Mouse (Mus musculus) kidney, embryonic 16.5 days (tissue): ENCODE measurements around the gene Glyctk. TPM values are rescaled to one million over a fixed set of nuclear protein-coding genes. Genes with fewer than 3 reads are reported as not detected.

Experiments used
- ATAC-seq: fragments of 200-750 bp; cut with Nextera tagmentation; 2 replicates; pipeline ENCODE4 v1.8.0; 2017; ENCODE audit warnings: moderate TSS enrichment; ENCODE audit not compliant: low FRiP score, low TSS enrichment
- H3K27ac ChIP-seq: fragments of 300-500 bp; sonication (generic); 2 replicates; pipeline ENCODE4 v1.5.1; 2014; ENCODE audit warnings: low read length
- H3K27me3 ChIP-seq: fragments of 300-500 bp; sonication (generic); 2 replicates; pipeline ENCODE4 v1.6.1; 2014; ENCODE audit warnings: low read length, control low read depth, mixed read lengths; ENCODE audit not compliant: insufficient read depth
- H3K36me3 ChIP-seq: fragments of 300-500 bp; sonication (generic); 2 replicates; pipeline ENCODE4 v1.6.1; 2014; ENCODE audit warnings: low read length, control low read depth, mixed read lengths; ENCODE audit not compliant: insufficient read depth
- H3K4me1 ChIP-seq: fragments of 300-500 bp; sonication (generic); 2 replicates; pipeline ENCODE4 v1.6.1; 2014; ENCODE audit warnings: low read length, control low read depth, mixed read lengths; ENCODE audit not compliant: insufficient read depth
- H3K4me2 ChIP-seq: fragments of 300-500 bp; sonication (generic); replicated peaks from 2 replicates; pipeline ENCODE4 v1.6.1; 2014; ENCODE audit warnings: low read depth, low read length
- H3K4me3 ChIP-seq: fragments of 300-500 bp; sonication (generic); 2 replicates; pipeline ENCODE4 v1.5.1; 2014; ENCODE audit warnings: mild to moderate bottlenecking, low read length
- H3K9ac ChIP-seq: fragments of 300-500 bp; sonication (generic); replicated peaks from 2 replicates; pipeline ENCODE4 v1.6.1; 2014; ENCODE audit warnings: low read length
- H3K9me3 ChIP-seq: fragments of 300-500 bp; sonication (generic); 2 replicates; pipeline ENCODE4 v1.6.1; 2016; ENCODE audit warnings: low read length, control low read depth
- WGBS: fragments of 180-500 bp; shearing (Covaris S2); extraction: QIAGEN DNeasy Blood & Tissue Kit; methylation state at CpG from one replicate; pipeline ENCODE4 v1.1.7; 2014; 5-methylcytosine and 5-hydroxymethylcytosine counted together
- polyA plus RNA-seq: library from polyadenylated mRNA; unstranded; fragments of >200 nt; fragmentation: Nextera tagmentation; extraction: Ambion mirVana; gene quantifications from 2 replicates; pipeline ENCODE4 v1.2.1, GENCODE M21; 2015

The Glyctk gene
- polyA plus RNA-seq, 1 experiment from 2014 or later: 17.1 TPM

GRCm38 (mm10) chr9:106179454-106179853 lies 21.5 kb upstream of the Glyctk start:
- 86% methylated on average over 2 of the region's 2 CpGs for WGBS
- Histone ChIP-seq H3K4me3 (no peak overlapping the region), H3K4me1 (peaks cover 21% of the 10 kb centered on the region), H3K27me3 (no peaks in the 10 kb centered on the region), H3K9me3 (no peaks in the 10 kb centered on the region), H3K4me2 (no peak overlapping the region), H3K27ac (no peak overlapping the region), H3K36me3 (peaks cover 58% of the 10 kb centered on the region), H3K9ac (no peak overlapping the region)
- no peak for ATAC-seq

- peaks cover 45% of the 10 kb centered on the region for H3K36me3 ChIP-seq
- no peak for ATAC-seq
- no peak overlapping the region for H3K27ac ChIP-seq
- H3K4me1 ChIP-seq: peaks cover 35% of the 10 kb centered on the region
- H3K4me3 ChIP-seq: no peak overlapping the region
- WGBS: 84% methylated on average over 6 of the region's 6 CpGs
- H3K27me3 ChIP-seq: no peaks in the 10 kb centered on the region
- no peaks in the 10 kb centered on the region for H3K9me3 ChIP-seq
- no peak overlapping the region for H3K4me2 ChIP-seq
- no peak overlapping the region for H3K9ac ChIP-seq
These were observed 19.9 kb upstream of the Glyctk start for GRCm38 (mm10) chr9:106177799-106178198.

- H3K4me1 ChIP-seq: peaks cover 36% of the 10 kb centered on the region
- no peak overlapping the region for H3K4me3 ChIP-seq
- no peaks in the 10 kb centered on the region for H3K27me3 ChIP-seq
- H3K36me3 ChIP-seq: peaks cover 35% of the 10 kb centered on the region
- H3K9me3 ChIP-seq: no peaks in the 10 kb centered on the region
- no peak overlapping the region for H3K27ac ChIP-seq
- no peak for ATAC-seq
- 61% methylated on average over 5 of the region's 5 CpGs for WGBS
- H3K4me2 ChIP-seq: no peak overlapping the region
- no peak overlapping the region for H3K9ac ChIP-seq
These were observed 18.8 kb upstream of the Glyctk start for GRCm38 (mm10) chr9:106176769-106177168.

- 53% methylated on average over 3 of the region's 3 CpGs for WGBS
- Histone ChIP-seq H3K9ac (no peak overlapping the region), H3K27ac (no peak overlapping the region), H3K4me3 (no peak overlapping the region), H3K9me3 (no peaks in the 10 kb centered on the region), H3K36me3 (peaks cover 24% of the 10 kb centered on the region), H3K4me1 (peaks cover 36% of the 10 kb centered on the region), H3K27me3 (no peaks in the 10 kb centered on the region), H3K4me2 (no peak overlapping the region)
- no peak for ATAC-seq
These were observed 17.7 kb upstream of the Glyctk start for GRCm38 (mm10) chr9:106175552-106176200.

- peaks cover 42% of the 10 kb centered on the region for H3K4me1 ChIP-seq
- ATAC-seq: no peak
- H3K27me3 ChIP-seq: no peaks in the 10 kb centered on the region
- peak overlapping the region; percentile 36 for H3K4me3 ChIP-seq
- H3K9ac ChIP-seq: peak overlapping the region; percentile 60; the same call in 1 of the 2 replicates
- H3K36me3 ChIP-seq: peaks cover 15% of the 10 kb centered on the region; the same call in 1 of the 2 replicates
- 52% methylated on average over 2 of the region's 2 CpGs for WGBS
- peak overlapping the region; percentile 85 for H3K4me2 ChIP-seq
- no peak overlapping the region for H3K27ac ChIP-seq
- no peaks in the 10 kb centered on the region for H3K9me3 ChIP-seq
These were observed 15.4 kb upstream of the Glyctk start for GRCm38 (mm10) chr9:106173363-106173762.

GRCm38 (mm10) chr9:106172527-106172926 lies 14.6 kb upstream of the Glyctk start:
- WGBS: 1% methylated on average over 3 of the region's 3 CpGs
- ATAC-seq: no peak
- Histone ChIP-seq H3K4me2 (peak overlapping the region; percentile 85), H3K4me1 (peaks cover 42% of the 10 kb centered on the region), H3K36me3 (0 out of 2 replicates have a peak, but pooled peaks cover 9% of the 10 kb centered on the region), H3K4me3 (peak overlapping the region; percentile 99), H3K27me3 (no peaks in the 10 kb centered on the region), H3K9ac (peak overlapping the region; percentile 56; the same call in 1 of the 2 replicates), H3K27ac (no peak overlapping the region), H3K9me3 (no peaks in the 10 kb centered on the region)

- no peaks in the 10 kb centered on the region for H3K27me3 ChIP-seq
- peak; percentile 65 for ATAC-seq
- H3K4me2 ChIP-seq: peak overlapping the region; percentile 85
- H3K9me3 ChIP-seq: no peaks in the 10 kb centered on the region
- under 1% methylated on average over 30 of the region's 30 CpGs for WGBS
- H3K4me1 ChIP-seq: peaks cover 42% of the 10 kb centered on the region
- H3K9ac ChIP-seq: peak overlapping the region; percentile 94
- H3K4me3 ChIP-seq: peak overlapping the region; percentile 99
- H3K36me3 ChIP-seq: 0 out of 2 replicates have a peak, but pooled peaks cover 3% of the 10 kb centered on the region
- peak overlapping the region; percentile 98 for H3K27ac ChIP-seq
These were observed 13.6 kb upstream of the Glyctk start for GRCm38 (mm10) chr9:106171346-106172158.

GRCm38 (mm10) chr9:106170556-106171345 lies 12.8 kb upstream of the Glyctk start, which contains the start of gene Wdr82:
Gene Wdr82, plus strand, starts transcription at chr9:106170928.
- H3K4me3 ChIP-seq: peak within 1 kb of the TSS; percentile 99
- no peaks in the 10 kb centered on the region for H3K27me3 ChIP-seq
- H3K9me3 ChIP-seq: no peaks in the 10 kb centered on the region
- H3K36me3 ChIP-seq: no peaks in the 10 kb centered on the region
- peak within 1 kb of the TSS; percentile 94 for H3K9ac ChIP-seq
- ATAC-seq: peak; percentile 93
- WGBS: under 1% methylated on average over 68 of the region's 81 CpGs
- peak within 1 kb of the TSS; percentile 98 for H3K27ac ChIP-seq
- H3K4me2 ChIP-seq: peak within 1 kb of the TSS; percentile 86
- H3K4me1 ChIP-seq: peaks cover 34% of the 10 kb centered on the region

GRCm38 (mm10) chr9:106169917-106170316 lies 12.0 kb upstream of the Glyctk start:
- Histone ChIP-seq H3K9ac (peak overlapping the region; percentile 94), H3K36me3 (no peaks in the 10 kb centered on the region), H3K9me3 (no peaks in the 10 kb centered on the region), H3K27me3 (no peaks in the 10 kb centered on the region), H3K4me3 (peak overlapping the region; percentile 99), H3K4me1 (peaks cover 26% of the 10 kb centered on the region), H3K4me2 (peak overlapping the region; percentile 86), H3K27ac (peak overlapping the region; percentile 98)
- ATAC-seq: no peak
- WGBS: 22% methylated on average over 6 of the region's 6 CpGs
